Mouse (Mus musculus) telencephalon, adult 2 months (tissue): Measurements from ENCODE around the gene Xpot.

ENCODE experiments used
- DNase-seq: peaks from one replicate; pipeline ENCODE4 v3.0.0-alpha.2; 2011; ENCODE audit warnings: low read depth, low spot score

The Xpot gene

GRCm38 (mm10) chr10:121576372-121576771 is 49.8 kb downstream of the Xpot start:
- no peak for DNase-seq

- no peak for DNase-seq
Observed at GRCm38 (mm10) chr10:121571511-121572147, 54.5 kb downstream of the Xpot start.

GRCm38 (mm10) chr10:121571031-121571430 is 55.1 kb downstream of the Xpot start:
- no peak for DNase-seq

GRCm38 (mm10) chr10:121569796-121570195 is 56.3 kb downstream of the Xpot start:
- no peak for DNase-seq

GRCm38 (mm10) chr10:121569001-121569589 is 57.0 kb downstream of the Xpot start:
- DNase-seq = no peak

GRCm38 (mm10) chr10:121568534-121568933 is 57.6 kb downstream of the Xpot start:
- no peak for DNase-seq

- no peak for DNase-seq
Observed at GRCm38 (mm10) chr10:121568026-121568425, 58.1 kb downstream of the Xpot start.

GRCm38 (mm10) chr10:121564447-121564846 is 61.7 kb downstream of the Xpot start:
- DNase-seq = no peak

GRCm38 (mm10) chr10:121558231-121558630 is 67.9 kb downstream of the Xpot start:
- no peak for DNase-seq

- no peak for DNase-seq
Observed at GRCm38 (mm10) chr10:121556263-121556662, 69.9 kb downstream of the Xpot start.

GRCm38 (mm10) chr10:121550334-121550733 is 75.8 kb downstream of the Xpot start:
- DNase-seq = no peak

- DNase-seq = no peak
Observed at GRCm38 (mm10) chr10:121549670-121550069, 76.5 kb downstream of the Xpot start.

- no peak for DNase-seq
Observed at GRCm38 (mm10) chr10:121547162-121547561, 79.0 kb downstream of the Xpot start.

- no peak for DNase-seq
Observed at GRCm38 (mm10) chr10:121543577-121543976, 82.6 kb downstream of the Xpot start.

GRCm38 (mm10) chr10:121542156-121542555 is 84.0 kb downstream of the Xpot start:
- no peak for DNase-seq
